Mouse (Mus musculus): ENCODE measurements around the gene Olfr643.

The Olfr643 gene

GRCm38 (mm10) chr7:104052566-104052965 lies 84.6 kb downstream of the Olfr643 start, which contains the start of gene Olfr642:
TSS of gene Olfr642 (minus strand) at chr7:104052666.
- TF ChIP-seq GATA4 (IDR thresholded peaks at IDR 0.05; ENCODE audit: insufficient replicate concordance, low read length): no peak

- no peak for TF ChIP-seq GATA4 (IDR thresholded peaks at IDR 0.05; ENCODE audit: insufficient replicate concordance, low read length)
Observed at GRCm38 (mm10) chr7:104050745-104051144, 86.5 kb downstream of the Olfr643 start.

GRCm38 (mm10) chr7:104035145-104035544 lies 102.1 kb downstream of the Olfr643 start, which contains the start of gene Olfr641:
TSS of gene Olfr641 (plus strand) at chr7:104035445.
- TF ChIP-seq GATA4 (IDR thresholded peaks at IDR 0.05; ENCODE audit: insufficient replicate concordance, low read length): no peak

- no peak for TF ChIP-seq GATA4 (IDR thresholded peaks at IDR 0.05; ENCODE audit: insufficient replicate concordance, low read length)
Observed at GRCm38 (mm10) chr7:104026978-104027377, 110.2 kb downstream of the Olfr643 start.

GRCm38 (mm10) chr7:104025473-104025872 lies 111.7 kb downstream of the Olfr643 start, which contains the start of gene Olfr640:
TSS of gene Olfr640 (minus strand) at chr7:104025573.
- no peak for TF ChIP-seq GATA4 (IDR thresholded peaks at IDR 0.05; ENCODE audit: insufficient replicate concordance, low read length)

- TF ChIP-seq GATA4 (IDR thresholded peaks at IDR 0.05; ENCODE audit: insufficient replicate concordance, low read length): no peak
Observed at GRCm38 (mm10) chr7:104021651-104022050, 115.6 kb downstream of the Olfr643 start.

- TF ChIP-seq GATA4 (IDR thresholded peaks at IDR 0.05; ENCODE audit: insufficient replicate concordance, low read length): no peak
Observed at GRCm38 (mm10) chr7:104018953-104019352, 118.3 kb downstream of the Olfr643 start.

GRCm38 (mm10) chr7:104017203-104017602 lies 120.0 kb downstream of the Olfr643 start, which contains the start of gene Olfr639:
TSS of gene Olfr639 (minus strand) at chr7:104017303.
- no peak for TF ChIP-seq GATA4 (IDR thresholded peaks at IDR 0.05; ENCODE audit: insufficient replicate concordance, low read length)

- no peak for TF ChIP-seq GATA4 (IDR thresholded peaks at IDR 0.05; ENCODE audit: insufficient replicate concordance, low read length)
Observed at GRCm38 (mm10) chr7:103999124-103999523, 138.1 kb downstream of the Olfr643 start.

GRCm38 (mm10) chr7:103998446-103998845 lies 138.8 kb downstream of the Olfr643 start, which contains the start of gene Olfr638:
TSS of gene Olfr638 (plus strand) at chr7:103998746.
- TF ChIP-seq GATA4 (IDR thresholded peaks at IDR 0.05; ENCODE audit: insufficient replicate concordance, low read length): no peak

- TF ChIP-seq GATA4 (IDR thresholded peaks at IDR 0.05; ENCODE audit: insufficient replicate concordance, low read length): no peak
Observed at GRCm38 (mm10) chr7:103971782-103972181, 165.4 kb downstream of the Olfr643 start.

- TF ChIP-seq GATA4 (IDR thresholded peaks at IDR 0.05; ENCODE audit: insufficient replicate concordance, low read length): no peak
Observed at GRCm38 (mm10) chr7:103970852-103971251, 166.4 kb downstream of the Olfr643 start, which contains the start of gene Olfr635. TSS of gene Olfr635 (plus strand) at chr7:103971152.
